Mouse (Mus musculus) hindbrain, embryonic 15.5 days (tissue): Measurements from ENCODE around the gene Cyp4b1. TPM values are rescaled to one million over a fixed set of nuclear protein-coding genes. Genes with fewer than 3 reads are reported as not detected.
"Not testable (repeated sequence)": the region's sequence is repeated elsewhere in the genome, so short reads cannot be mapped to it uniquely, and the experiment has no call there.

Experiments used
- ATAC-seq: fragments of 200-750 bp; cut with Nextera tagmentation; 2 replicates; pipeline ENCODE4 v1.8.0; 2017; ENCODE audit warnings: low read depth, moderate number of reproducible peaks, moderate TSS enrichment; ENCODE audit not compliant: low FRiP score
- H3K27ac ChIP-seq: fragments of 300-500 bp; sonication (generic); replicated peaks from 2 replicates; pipeline ENCODE4 v1.5.1; 2015; ENCODE audit warnings: mild to moderate bottlenecking, inconsistent platforms
- H3K27me3 ChIP-seq: fragments of 300-500 bp; sonication (generic); 2 replicates; pipeline ENCODE4 v1.6.1; 2015; ENCODE audit warnings: control low read depth, inconsistent platforms
- H3K36me3 ChIP-seq: fragments of 300-500 bp; sonication (generic); 2 replicates; pipeline ENCODE4 v1.6.1; 2015; ENCODE audit warnings: control low read depth, inconsistent platforms
- H3K4me1 ChIP-seq: fragments of 300-500 bp; sonication (generic); replicated peaks from 2 replicates; pipeline ENCODE4 v1.6.1; 2015; ENCODE audit warnings: control low read depth, inconsistent platforms
- H3K4me2 ChIP-seq: fragments of 300-500 bp; sonication (generic); 2 replicates; pipeline ENCODE4 v1.6.1; 2015; ENCODE audit warnings: moderate library complexity, mild to moderate bottlenecking, inconsistent platforms
- H3K4me3 ChIP-seq: fragments of 300-500 bp; sonication (generic); 2 replicates; pipeline ENCODE4 v1.5.1; 2015; ENCODE audit warnings: mild to moderate bottlenecking, inconsistent platforms
- H3K9ac ChIP-seq: fragments of 300-500 bp; sonication (generic); 2 replicates; pipeline ENCODE4 v1.6.1; 2015; ENCODE audit warnings: inconsistent platforms
- H3K9me3 ChIP-seq: fragments of 300-500 bp; sonication (generic); 2 replicates; pipeline ENCODE4 v1.6.1; 2016; ENCODE audit warnings: control low read depth, inconsistent platforms
- WGBS: fragments of 180-500 bp; shearing (Covaris S2); methylation state at CpG from one replicate; pipeline ENCODE4 v1.1.7; 2015; 5-methylcytosine and 5-hydroxymethylcytosine counted together
- polyA plus RNA-seq: library from polyadenylated mRNA; unstranded; fragments of >200 nt; fragmentation: Nextera tagmentation; extraction: Ambion mirVana; gene quantifications from 2 replicates; pipeline ENCODE4 v1.2.1, GENCODE M21; 2015

Gene Cyp4b1
- polyA plus RNA-seq, 1 experiment from 2014 or later: 1.3 TPM

DNA sequence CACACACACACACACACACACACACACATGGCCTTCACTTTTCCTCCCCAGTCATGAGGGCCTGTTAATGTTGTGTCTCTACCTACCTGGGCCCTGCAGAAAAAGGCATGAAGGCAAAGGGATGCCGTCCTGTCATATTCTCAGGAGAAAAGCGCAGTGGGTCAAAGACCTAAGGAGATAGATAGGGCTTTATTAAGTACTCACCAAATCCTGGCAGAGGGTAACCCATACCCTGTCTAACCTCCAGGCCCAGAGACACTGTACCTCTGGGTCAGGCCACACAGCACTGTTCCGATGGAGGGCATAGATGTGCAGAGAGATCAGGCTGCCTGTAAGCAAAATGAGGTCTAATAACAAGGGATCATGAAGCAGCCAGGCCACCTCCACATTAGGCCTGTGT lies 22.0 kb downstream of the Cyp4b1 start:
- not testable (repeated sequence) for H3K4me2 ChIP-seq, H3K27ac ChIP-seq, H3K9me3 ChIP-seq, H3K4me1 ChIP-seq, H3K27me3 ChIP-seq, H3K4me3 ChIP-seq, H3K9ac ChIP-seq, H3K36me3 ChIP-seq, ATAC-seq
- 93% methylated on average over 3 of the region's 3 CpGs for WGBS

DNA sequence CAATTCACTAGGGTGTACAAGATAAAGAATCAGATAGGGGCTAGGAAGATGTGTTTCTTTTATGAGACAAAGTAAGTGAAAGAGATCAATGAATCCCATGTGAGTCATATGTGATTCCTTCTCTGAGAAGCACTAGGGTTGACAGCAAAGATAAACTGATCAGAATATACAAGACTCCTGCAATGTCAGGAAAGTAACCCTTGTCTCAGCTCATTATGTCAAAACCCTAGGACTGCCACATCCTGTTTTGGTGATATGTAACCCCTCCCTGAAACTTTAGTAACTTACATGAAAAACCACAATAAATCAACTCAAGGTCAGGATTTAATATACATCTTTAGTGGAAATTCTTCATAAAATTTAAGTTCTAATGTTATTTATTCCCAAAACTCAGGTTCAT lies 33.5 kb downstream of the Cyp4b1 start:
- Histone ChIP-seq H3K4me3 (no peak overlapping the region), H3K4me1 (no peaks in the 10 kb centered on the region), H3K36me3 (no peaks in the 10 kb centered on the region), H3K27ac (no peak overlapping the region), H3K4me2 (no peak overlapping the region), H3K27me3 (no peaks in the 10 kb centered on the region), H3K9me3 (no peaks in the 10 kb centered on the region), H3K9ac (no peak overlapping the region)
- ATAC-seq: no peak

DNA sequence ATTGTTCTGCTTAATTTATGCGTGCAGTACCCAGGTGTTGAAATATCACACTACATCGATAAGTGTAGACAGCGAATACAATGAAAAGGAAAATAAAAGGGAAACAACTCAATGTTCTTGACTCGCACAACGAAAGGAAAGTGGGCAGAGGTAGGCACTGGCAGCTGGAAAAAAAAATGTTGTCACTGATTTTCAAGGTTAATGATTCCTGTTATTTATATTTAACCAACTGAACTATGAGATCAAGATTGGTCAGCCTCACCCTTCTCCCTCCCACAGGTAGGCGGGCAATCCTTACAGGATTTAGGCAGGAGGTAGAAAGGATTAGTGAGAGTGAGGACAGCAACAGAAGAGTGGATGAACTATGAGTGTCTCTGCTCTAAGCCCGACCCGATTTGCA lies 46.9 kb downstream of the Cyp4b1 start, which contains the start of gene Cyp4a32:
Gene Cyp4a32, plus strand, starts transcription at position 359 of the 400 bp plus-strand sequence.
- 88% methylated on average over 8 of the region's 8 CpGs for WGBS
- not testable (repeated sequence) for H3K9me3 ChIP-seq, H3K27ac ChIP-seq, H3K27me3 ChIP-seq, H3K4me1 ChIP-seq, H3K9ac ChIP-seq, H3K4me3 ChIP-seq, H3K36me3 ChIP-seq, ATAC-seq, H3K4me2 ChIP-seq

DNA sequence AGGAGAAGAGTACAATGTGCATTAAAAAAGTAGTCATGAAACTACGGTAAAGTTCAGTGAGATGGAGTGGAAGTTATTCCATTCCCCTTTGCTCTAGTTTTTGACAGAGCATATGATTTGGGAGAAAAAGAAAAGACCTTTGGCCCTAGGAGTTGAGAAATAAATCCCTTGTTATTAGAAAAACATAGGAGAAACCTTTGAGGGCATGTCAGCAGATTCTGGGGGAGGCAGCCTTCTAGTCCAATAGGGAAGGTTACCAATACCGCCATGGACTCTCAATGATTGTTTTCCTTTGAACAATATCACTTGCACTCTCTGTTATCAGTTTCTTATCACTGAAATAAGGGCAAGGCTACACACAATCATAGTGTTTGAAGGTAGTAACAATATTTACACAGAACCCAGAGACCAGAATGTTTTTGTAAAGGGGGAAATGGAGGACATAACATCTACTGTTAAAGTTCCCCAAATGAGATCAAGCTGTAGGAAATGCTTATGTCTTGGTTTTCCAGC lies 50.6 kb downstream of the Cyp4b1 start:
- H3K27me3 ChIP-seq: no peaks in the 10 kb centered on the region
- H3K9me3 ChIP-seq: no peaks in the 10 kb centered on the region
- no peak overlapping the region for H3K4me3 ChIP-seq
- WGBS: 95% methylated on average over 2 of the region's 2 CpGs
- ATAC-seq: no peak
- H3K36me3 ChIP-seq: no peaks in the 10 kb centered on the region
- H3K27ac ChIP-seq: no peak overlapping the region
- H3K4me1 ChIP-seq: no peaks in the 10 kb centered on the region
- no peak overlapping the region for H3K9ac ChIP-seq
- no peak overlapping the region for H3K4me2 ChIP-seq

DNA sequence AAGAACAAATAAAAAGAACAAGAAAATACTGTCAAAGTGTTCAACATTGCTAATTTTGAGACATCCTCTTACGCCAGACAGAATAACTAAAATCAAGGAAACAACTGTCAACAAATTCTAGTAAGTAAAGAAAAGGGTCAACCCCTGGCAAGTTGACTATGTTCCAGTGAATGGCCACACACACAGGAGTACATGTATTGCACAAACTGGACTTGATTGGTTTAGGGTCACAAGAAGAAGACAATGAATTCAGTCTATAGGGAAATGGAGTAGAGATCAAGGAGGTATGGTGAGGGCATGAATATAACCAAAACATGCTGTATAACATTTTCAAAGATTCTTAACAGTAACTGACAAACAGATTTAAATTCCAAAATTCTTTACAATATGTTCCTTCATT lies 51.2 kb downstream of the Cyp4b1 start:
- H3K27me3 ChIP-seq: no peaks in the 10 kb centered on the region
- no peak overlapping the region for H3K4me2 ChIP-seq
- 95% methylated on average over 1 of the region's 1 CpGs for WGBS
- H3K9me3 ChIP-seq: no peaks in the 10 kb centered on the region
- H3K27ac ChIP-seq: no peak overlapping the region
- H3K9ac ChIP-seq: no peak overlapping the region
- H3K4me1 ChIP-seq: no peaks in the 10 kb centered on the region
- no peak overlapping the region for H3K4me3 ChIP-seq
- H3K36me3 ChIP-seq: no peaks in the 10 kb centered on the region
- no peak for ATAC-seq

DNA sequence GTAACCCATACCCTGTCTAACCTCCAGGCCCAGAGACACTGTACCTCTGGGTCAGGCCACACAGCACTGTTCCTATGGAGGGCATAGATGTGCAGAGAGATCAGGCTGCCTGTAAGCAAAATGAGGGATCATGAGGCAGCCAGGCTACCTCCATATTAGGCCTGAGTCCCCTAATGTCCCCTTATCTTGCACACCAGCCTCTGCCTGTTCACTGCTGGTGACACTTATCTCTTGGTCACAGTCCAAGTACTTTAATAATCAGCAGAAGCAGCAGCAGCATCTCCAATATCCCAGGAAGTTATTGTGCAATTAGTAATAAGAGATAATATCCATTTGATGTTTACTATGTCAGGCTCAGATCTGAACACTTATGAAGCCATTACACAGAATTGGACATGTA lies 64.5 kb downstream of the Cyp4b1 start:
- Histone ChIP-seq H3K4me1 (no peaks in the 10 kb centered on the region), H3K36me3 (no peaks in the 10 kb centered on the region), H3K4me3 (no peak overlapping the region), H3K9ac (no peak overlapping the region), H3K4me2 (no peak overlapping the region), H3K27ac (no peak overlapping the region), H3K27me3 (no peaks in the 10 kb centered on the region), H3K9me3 (no peaks in the 10 kb centered on the region)
- no peak for ATAC-seq

DNA sequence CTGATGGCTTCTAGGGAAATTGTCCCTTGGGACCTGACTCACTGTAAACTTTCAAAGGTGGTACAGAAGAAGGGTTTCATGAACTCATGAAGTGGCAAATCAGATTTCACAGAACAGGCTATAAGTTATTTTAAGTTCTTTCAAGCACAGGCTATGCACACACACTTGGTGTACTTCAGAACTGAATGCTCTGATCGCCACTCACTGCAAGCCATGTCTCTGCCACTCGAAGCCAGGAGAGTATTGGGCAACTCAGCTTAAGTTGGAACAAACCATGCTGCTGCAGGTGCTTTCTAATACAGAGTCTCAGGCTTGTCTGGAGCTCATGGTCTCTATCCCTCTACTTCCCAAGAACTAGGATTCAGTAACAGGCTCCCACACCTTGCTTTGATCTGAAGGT lies 71.7 kb downstream of the Cyp4b1 start:
- no peak for ATAC-seq
- H3K27me3 ChIP-seq: no peaks in the 10 kb centered on the region
- H3K4me1 ChIP-seq: no peaks in the 10 kb centered on the region
- H3K27ac ChIP-seq: no peak overlapping the region
- WGBS: 84% methylated on average over 2 of the region's 2 CpGs
- H3K9me3 ChIP-seq: no peaks in the 10 kb centered on the region
- H3K36me3 ChIP-seq: no peaks in the 10 kb centered on the region
- no peak overlapping the region for H3K4me2 ChIP-seq
- no peak overlapping the region for H3K9ac ChIP-seq
- H3K4me3 ChIP-seq: no peak overlapping the region

DNA sequence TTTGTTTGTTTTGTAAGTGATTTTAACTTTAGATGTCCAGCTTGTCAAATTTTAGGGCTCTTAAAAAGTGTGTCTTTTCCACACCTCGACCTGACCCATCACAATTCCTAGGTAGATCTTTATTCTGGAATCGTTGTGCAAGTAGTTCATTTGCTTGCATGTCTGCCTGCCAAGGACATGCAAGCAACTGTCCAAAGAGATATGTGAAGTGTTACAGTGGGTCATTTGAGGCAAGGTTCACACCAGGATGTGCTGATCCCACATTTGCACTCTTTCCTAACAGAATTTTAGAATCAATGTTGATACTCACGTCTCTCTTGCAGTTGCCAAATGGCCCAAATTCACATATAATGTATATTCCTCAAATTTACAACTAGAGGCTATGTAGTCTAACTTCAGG lies 72.3 kb downstream of the Cyp4b1 start:
- no peak overlapping the region for H3K9ac ChIP-seq
- H3K4me1 ChIP-seq: no peaks in the 10 kb centered on the region
- no peaks in the 10 kb centered on the region for H3K9me3 ChIP-seq
- no peak overlapping the region for H3K4me2 ChIP-seq
- WGBS: 81% methylated on average over 3 of the region's 3 CpGs
- no peak overlapping the region for H3K4me3 ChIP-seq
- no peak for ATAC-seq
- H3K36me3 ChIP-seq: no peaks in the 10 kb centered on the region
- no peaks in the 10 kb centered on the region for H3K27me3 ChIP-seq
- H3K27ac ChIP-seq: no peak overlapping the region

Other genes with a start within 250 kb of the Cyp4b1 start
- gene Cyp4a12b, start 236.1 kb downstream of the Cyp4b1 start, polyA plus RNA-seq: not detected in 2 replicates
- gene Cyp4a30b, start 195.1 kb downstream of the Cyp4b1 start, polyA plus RNA-seq: not detected in 2 replicates
- not detected in 2 replicates for gene Cyp4a14, start 151.6 kb downstream of the Cyp4b1 start, polyA plus RNA-seq
- gene Cyp4a10, start 129.5 kb downstream of the Cyp4b1 start, polyA plus RNA-seq: not detected in 2 replicates
- not detected in 2 replicates for gene Cyp4a31, start 84.1 kb downstream of the Cyp4b1 start, polyA plus RNA-seq
- gene Cyp4a32, start 46.8 kb downstream of the Cyp4b1 start, polyA plus RNA-seq: not detected in 2 replicates
- gene Efcab14, start 90.0 kb upstream of the Cyp4b1 start, polyA plus RNA-seq: 18.8 and 19.1 TPM in 2 replicates
- gene Tex38, start 133.3 kb upstream of the Cyp4b1 start, polyA plus RNA-seq: 0.83 and 0.91 TPM in 2 replicates
- gene Atpaf1, start 137.1 kb upstream of the Cyp4b1 start, polyA plus RNA-seq: 36.9 and 39.9 TPM in 2 replicates
- 5.2 and 5.9 TPM in 2 replicates for gene Mob3c, start 180.4 kb upstream of the Cyp4b1 start, polyA plus RNA-seq
- 22.9 and 23.0 TPM in 2 replicates for gene Mknk1, start 191.5 kb upstream of the Cyp4b1 start, polyA plus RNA-seq
- gene Kncn, start 236.7 kb upstream of the Cyp4b1 start, polyA plus RNA-seq: 0.14 TPM in 1 of 2 replicates, not detected in the other
- gene 6430628N08Rik, start 242.9 kb upstream of the Cyp4b1 start, polyA plus RNA-seq: 0.27 and 0.42 TPM in 2 replicates